Mouse (Mus musculus) heart, postnatal 0 days (tissue): Measurements from ENCODE around the gene P4hb. TPM values are rescaled to one million over a fixed set of nuclear protein-coding genes. Genes with fewer than 3 reads are reported as not detected.
A peak's percentile ranks its signal among the peaks of the same experiment; 100 is the strongest.
"Not testable (repeated sequence)": the region's sequence is repeated elsewhere in the genome, so short reads cannot be mapped to it uniquely, and the experiment has no call there.

Source experiments
- ATAC-seq: fragments of 200-750 bp; cut with Nextera tagmentation; 2 replicates; pipeline ENCODE4 v1.8.0; 2017; ENCODE audit warnings: low read depth, moderate number of reproducible peaks, moderate library complexity; ENCODE audit not compliant: insufficient read depth
- DNase-seq: peaks from one replicate; pipeline ENCODE4 v3.0.0-alpha.2; 2016; ENCODE audit warnings: low spot score
- H3K27ac ChIP-seq: fragments of 300-500 bp; sonication (generic); 2 replicates; pipeline ENCODE4 v1.5.1; 2014; ENCODE audit warnings: low read depth, mild to moderate bottlenecking
- H3K27me3 ChIP-seq: fragments of 300-500 bp; sonication (generic); 2 replicates; pipeline ENCODE4 v1.6.1; 2014; ENCODE audit warnings: low read length, mixed read lengths; ENCODE audit not compliant: control insufficient read depth, insufficient read depth
- H3K36me3 ChIP-seq: fragments of 300-500 bp; sonication (generic); replicated peaks from 2 replicates; pipeline ENCODE4 v1.6.1; 2014; ENCODE audit warnings: low read length, mixed read lengths; ENCODE audit not compliant: control insufficient read depth, insufficient read depth
- H3K4me1 ChIP-seq: fragments of 300-500 bp; sonication (generic); 2 replicates; pipeline ENCODE4 v1.6.1; 2014; ENCODE audit warnings: antibody characterized with exemption; ENCODE audit not compliant: control insufficient read depth, insufficient read depth
- H3K4me2 ChIP-seq: fragments of 300-500 bp; sonication (generic); 2 replicates; pipeline ENCODE4 v1.6.1; 2014; ENCODE audit warnings: low read depth, mild to moderate bottlenecking, low read length, moderate library complexity
- H3K4me3 ChIP-seq: fragments of 300-500 bp; sonication (generic); 2 replicates; pipeline ENCODE4 v1.5.1; 2014; ENCODE audit warnings: low read depth, low read length
- H3K9ac ChIP-seq: fragments of 300-500 bp; sonication (generic); replicated peaks from 2 replicates; pipeline ENCODE4 v1.6.1; 2014; ENCODE audit warnings: low read depth, low read length, mixed read lengths
- H3K9me3 ChIP-seq: fragments of 300-500 bp; sonication (generic); replicated peaks from 2 replicates; pipeline ENCODE4 v1.6.1; 2016; ENCODE audit warnings: low read length; ENCODE audit not compliant: control insufficient read depth
- CTCF ChIP-seq: IDR thresholded peaks from 2 replicates; pipeline ENCODE4 v1.5.1; 2016; ENCODE audit warnings: antibody characterized with exemption, control low read depth, low read depth
- EP300 ChIP-seq: IDR thresholded peaks from 2 replicates; pipeline ENCODE4 v1.6.1; 2016; ENCODE audit warnings: antibody characterized with exemption, low read depth
- WGBS: fragments of 180-500 bp; shearing (Covaris S2); extraction: QIAGEN DNeasy Blood & Tissue Kit; methylation state at CpG from one replicate; pipeline ENCODE4 v1.1.7; 2014; 5-methylcytosine and 5-hydroxymethylcytosine counted together
- polyA plus RNA-seq: library from polyadenylated mRNA; unstranded; fragments of >200 nt; fragmentation: Nextera tagmentation; extraction: Ambion mirVana; gene quantifications from 2 replicates; pipeline ENCODE4 v1.2.1, GENCODE M21; 2015
- total RNA-seq: library from RNA; depleted of rRNA; stranded (reverse); fragments of >200 nt; gene quantifications from 2 replicates; pipeline ENCODE4 v1.2.3, GENCODE M21; 2014; ENCODE audit warnings: low replicate concordance

Gene P4hb
- total and polyA plus RNA-seq, 2 experiments from 2014 or later: 232 to 261 TPM

DNA sequence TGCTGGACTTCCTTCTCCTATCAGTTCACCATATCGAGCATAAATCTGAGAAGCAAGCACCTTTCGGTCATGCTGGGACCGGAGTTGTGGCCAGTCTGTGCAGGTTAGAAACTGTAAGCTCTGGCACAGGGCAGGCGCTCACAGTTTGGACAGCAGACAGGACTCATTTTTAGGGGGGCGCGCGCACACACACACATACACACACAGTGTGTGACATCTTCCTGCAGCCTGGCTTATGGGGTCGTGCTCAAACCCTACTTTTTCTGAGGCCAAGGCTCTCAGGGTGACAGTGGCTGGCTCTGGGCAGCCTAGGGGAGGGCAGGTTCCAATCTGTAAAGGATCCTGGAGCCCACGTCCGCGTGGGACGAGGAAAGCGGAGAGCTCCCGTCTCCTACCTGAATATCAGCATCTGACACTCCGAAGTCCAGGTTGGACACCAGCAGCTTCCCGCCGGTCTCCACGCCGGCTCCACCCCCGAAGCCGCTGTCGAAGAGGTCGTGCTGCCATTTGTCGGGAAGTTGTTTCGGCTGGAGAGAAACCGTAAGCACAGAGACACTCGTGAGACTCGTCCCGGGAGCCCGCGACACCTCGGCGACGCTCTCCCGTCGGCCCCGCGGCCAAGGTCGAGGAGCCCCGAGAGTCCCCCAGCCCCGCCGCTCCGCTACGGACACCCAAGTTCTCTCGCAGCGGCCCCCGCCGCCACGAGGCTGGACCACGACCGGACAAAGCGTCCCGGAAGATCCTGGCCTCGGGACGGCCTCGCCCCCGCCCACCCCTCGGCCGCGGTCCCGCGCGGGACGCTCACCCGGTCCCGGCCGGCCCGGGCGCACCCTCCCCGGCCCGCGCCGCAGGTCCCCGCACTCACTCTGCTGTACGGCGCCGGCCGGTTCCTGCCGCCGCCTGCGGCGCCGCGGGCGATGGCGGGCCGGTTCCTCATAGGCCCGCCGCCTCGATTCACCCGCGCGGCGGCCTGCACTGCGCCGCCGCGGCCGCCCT lies 24.5 kb upstream of the P4hb start:
- peak overlapping the region; percentile 90 for H3K27ac ChIP-seq
- peak overlapping the region; percentile 97 for H3K9ac ChIP-seq
- DNase-seq: peak; percentile 41
- H3K4me3 ChIP-seq: peak overlapping the region; percentile 89
- H3K4me1 ChIP-seq: peaks cover 12% of the 10 kb centered on the region
- peaks cover 58% of the 10 kb centered on the region for H3K36me3 ChIP-seq
- H3K4me2 ChIP-seq: peak overlapping the region; percentile 92
- peak; percentile 36 for ATAC-seq
- TF ChIP-seq CTCF: no peak
- TF ChIP-seq EP300: no peak
- no peaks in the 10 kb centered on the region for H3K27me3 ChIP-seq
- no peaks in the 10 kb centered on the region for H3K9me3 ChIP-seq
- 4% methylated on average over 82 of the region's 99 CpGs for WGBS

GRCm38 (mm10) chr11:120588531-120588930 lies 15.5 kb upstream of the P4hb start:
- H3K4me2 ChIP-seq: no peak overlapping the region
- WGBS: 78% methylated on average over 6 of the region's 6 CpGs
- peaks cover 88% of the 10 kb centered on the region for H3K36me3 ChIP-seq
- ATAC-seq (no peak), DNase-seq (no peak)
- no peak overlapping the region for H3K9ac ChIP-seq
- H3K4me1 ChIP-seq: no peaks in the 10 kb centered on the region
- H3K27ac ChIP-seq: no peak overlapping the region
- no peak overlapping the region for H3K4me3 ChIP-seq
- TF ChIP-seq EP300 (no peak), CTCF (no peak)
- no peaks in the 10 kb centered on the region for H3K9me3 ChIP-seq
- no peaks in the 10 kb centered on the region for H3K27me3 ChIP-seq

DNA sequence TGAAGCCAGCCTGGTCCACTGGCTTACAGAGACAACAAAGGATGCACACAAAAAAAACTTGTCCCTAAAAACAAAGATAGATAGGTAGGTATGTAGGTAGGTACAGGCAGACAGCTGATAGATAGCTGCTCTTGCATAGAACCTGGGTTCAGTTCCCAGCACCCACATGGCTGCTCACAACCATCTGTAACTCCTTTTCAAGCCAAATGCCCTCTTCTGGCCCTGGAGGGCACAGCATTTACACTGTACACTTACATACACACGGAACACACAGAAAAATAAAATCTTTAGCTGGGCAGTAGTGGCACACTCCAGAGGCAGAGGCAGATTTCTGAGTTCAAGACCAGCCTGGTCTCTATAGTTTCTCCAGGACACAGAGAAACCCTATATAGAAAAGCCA lies 10.9 kb upstream of the P4hb start:
- H3K27ac ChIP-seq: no peak overlapping the region
- peaks cover 22% of the 10 kb centered on the region for H3K4me1 ChIP-seq
- DNase-seq (no peak), ATAC-seq (no peak)
- H3K9ac ChIP-seq: no peak overlapping the region
- H3K4me3 ChIP-seq: no peak overlapping the region
- no peaks in the 10 kb centered on the region for H3K9me3 ChIP-seq
- no peak overlapping the region for H3K4me2 ChIP-seq
- 90% methylated on average over 1 of the region's 1 CpGs for WGBS
- TF ChIP-seq CTCF (no peak), EP300 (no peak)
- peaks cover 51% of the 10 kb centered on the region for H3K36me3 ChIP-seq
- no peaks in the 10 kb centered on the region for H3K27me3 ChIP-seq

GRCm38 (mm10) chr11:120582982-120583293 lies 9.9 kb upstream of the P4hb start:
- not testable (repeated sequence) for ATAC-seq, DNase-seq, H3K27me3 ChIP-seq, H3K9me3 ChIP-seq, H3K4me3 ChIP-seq, H3K27ac ChIP-seq, H3K4me2 ChIP-seq, H3K9ac ChIP-seq
- 93% methylated on average over 2 of the region's 2 CpGs for WGBS
- H3K4me1 ChIP-seq: peaks cover 22% of the 10 kb centered on the region
- peaks cover 51% of the 10 kb centered on the region for H3K36me3 ChIP-seq

- H3K4me3 ChIP-seq: peak overlapping the region; percentile 69
- no peaks in the 10 kb centered on the region for H3K27me3 ChIP-seq
- H3K4me1 ChIP-seq: peaks cover 22% of the 10 kb centered on the region
- 0 out of 2 replicates have a peak overlapping the region, but pooled peaks have one; percentile 88 for H3K9ac ChIP-seq
- DNase-seq (no peak), ATAC-seq (no peak)
- TF ChIP-seq CTCF: peak; percentile 42
- TF ChIP-seq EP300: no peak
- 80% methylated on average over 8 of the region's 8 CpGs for WGBS
- H3K9me3 ChIP-seq: no peaks in the 10 kb centered on the region
- peaks cover 51% of the 10 kb centered on the region for H3K36me3 ChIP-seq
- H3K27ac ChIP-seq: peak overlapping the region; percentile 91
- peak overlapping the region; percentile 90 for H3K4me2 ChIP-seq
Observed at GRCm38 (mm10) chr11:120582268-120582981, 9.4 kb upstream of the P4hb start.
